Mouse (Mus musculus) kidney, adult 2 months (tissue): Measurements from ENCODE around the gene Med4. TPM values are rescaled to one million over a fixed set of nuclear protein-coding genes. Genes with fewer than 3 reads are reported as not detected.

ENCODE experiments used
- DNase-seq: peaks from one replicate; pipeline ENCODE4 v3.0.0; 2021
- H3K27ac ChIP-seq: fragments of 200-500 bp; 2 replicates; pipeline ENCODE4 v1.5.1; 2012; ENCODE audit warnings: low read depth, low read length, control low read depth, inconsistent platforms; ENCODE audit not compliant: insufficient read depth
- H3K27me3 ChIP-seq: fragments of 200-500 bp; replicated peaks from 2 replicates; pipeline ENCODE4 v1.6.1; 2012; ENCODE audit warnings: mild to moderate bottlenecking, moderate library complexity, low read length, inconsistent platforms; ENCODE audit not compliant: control insufficient read depth, insufficient read depth
- H3K36me3 ChIP-seq: fragments of 200-500 bp; 2 replicates; pipeline ENCODE4 v1.6.1; 2012; ENCODE audit warnings: mild to moderate bottlenecking, moderate library complexity, low read length, inconsistent platforms; ENCODE audit not compliant: control insufficient read depth, insufficient read depth
- H3K4me1 ChIP-seq: fragments of 200-500 bp; 2 replicates; pipeline ENCODE4 v1.6.1; 2011; ENCODE audit warnings: low read length; ENCODE audit not compliant: control insufficient read depth, insufficient read depth
- H3K4me3 ChIP-seq: fragments of 200-500 bp; 2 replicates; pipeline ENCODE4 v1.5.1; 2011; ENCODE audit warnings: mild to moderate bottlenecking, low read depth, low read length, control low read depth; ENCODE audit not compliant: insufficient read depth
- CTCF ChIP-seq: fragments of 200-500 bp; conservative IDR thresholded peaks from 2 replicates; pipeline ENCODE4 v1.5.1; 2011; ENCODE audit warnings: low read depth, mild to moderate bottlenecking, control low read depth, low read length, moderate library complexity, mixed read lengths; ENCODE audit not compliant: insufficient read depth, insufficient read length
- POLR2A ChIP-seq: fragments of 200-500 bp; IDR thresholded peaks from one replicate; pipeline ENCODE4 v1.6.1; 2011; ENCODE audit warnings: low read depth, low read length, control low read depth
- WGBS: fragments of 180-500 bp; shearing (Covaris S2); methylation state at CpG from one replicate; pipeline ENCODE4 v1.1.7; 2018; 5-methylcytosine and 5-hydroxymethylcytosine counted together
- polyA plus RNA-seq: library from polyadenylated mRNA; depleted of rRNA; stranded (reverse); fragments of >200 nt; gene quantifications from 2 replicates; pipeline ENCODE4 v1.2.3, GENCODE M21; 2012

Gene Med4
- polyA plus RNA-seq, 1 experiment = 13.6 TPM

DNA sequence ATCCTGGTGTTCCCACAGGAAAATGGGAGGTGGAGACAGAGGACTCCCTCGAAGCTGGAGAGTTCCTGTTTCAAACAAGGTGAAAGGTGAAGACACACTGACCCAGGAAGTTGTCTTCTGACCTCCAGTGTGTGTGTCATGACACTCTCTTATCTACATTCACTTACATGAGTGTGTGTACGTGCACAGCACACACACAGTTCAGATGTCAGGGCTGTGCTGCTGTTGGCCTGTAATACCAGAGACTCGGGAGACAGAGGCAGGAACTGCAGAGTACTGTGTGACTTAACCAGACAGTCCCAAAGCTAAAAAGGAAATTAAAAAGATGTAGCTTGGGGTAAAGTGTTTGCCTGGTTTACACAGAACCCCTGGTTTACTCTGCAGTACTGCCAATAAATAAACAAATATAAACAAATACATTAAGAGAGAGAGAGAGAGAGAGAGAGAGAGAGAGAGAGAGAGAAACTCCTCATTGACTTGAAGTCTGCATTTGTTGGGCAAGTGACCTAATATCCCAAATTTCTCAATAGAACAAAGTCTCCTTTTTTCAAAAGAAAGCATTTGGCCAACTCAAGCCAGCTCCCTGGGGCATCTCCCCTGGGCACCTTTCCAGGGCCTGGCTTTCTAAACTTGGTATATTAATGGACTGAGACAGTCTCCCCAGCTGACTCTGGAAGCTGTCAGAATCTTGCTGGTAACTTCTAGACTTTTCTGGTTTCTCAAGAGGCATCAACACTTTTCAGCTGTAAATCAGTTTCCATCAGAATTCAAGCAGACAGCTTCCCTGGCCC lies 36.0 kb upstream of the Med4 start:
- DNase-seq = peak; percentile 89
- Histone ChIP-seq H3K4me1 (peaks cover 16% of the 10 kb centered on the region), H3K36me3 (no peaks in the 10 kb centered on the region), H3K27ac (peak overlapping the region; percentile 78), H3K4me3 (no peak overlapping the region), H3K27me3 (no peaks in the 10 kb centered on the region)
- WGBS = 35% methylated on average over 3 of the region's 3 CpGs
- TF ChIP-seq POLR2A (no peak), CTCF (no peak)

DNA sequence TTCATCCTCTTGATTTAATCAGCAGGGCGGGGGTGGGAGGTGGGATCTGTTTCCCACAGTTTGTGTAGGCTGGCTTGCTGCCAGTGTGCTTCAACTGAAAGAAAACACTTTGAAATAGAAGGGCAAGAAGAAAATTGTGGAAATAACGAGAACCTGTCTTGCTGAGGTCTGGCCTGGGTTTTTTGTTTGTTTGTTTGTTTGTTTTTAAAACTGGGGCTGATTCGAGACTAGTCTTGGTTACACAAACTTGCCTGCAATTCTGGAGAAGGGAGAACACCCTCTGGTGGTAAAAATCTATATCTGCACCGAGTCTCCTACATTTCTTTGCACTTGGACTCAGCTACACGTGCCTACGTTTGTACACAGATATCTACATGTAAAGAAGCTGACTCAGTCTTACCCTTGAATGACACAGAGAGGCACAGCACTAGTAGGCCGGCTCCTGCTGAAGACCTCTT lies 35.2 kb upstream of the Med4 start:
- 7% methylated on average over 7 of the region's 7 CpGs for WGBS
- no peaks in the 10 kb centered on the region for H3K27me3 ChIP-seq
- TF ChIP-seq POLR2A (no peak), CTCF (peak; percentile 34)
- no peak overlapping the region for H3K4me3 ChIP-seq
- H3K4me1 ChIP-seq = peaks cover 16% of the 10 kb centered on the region
- H3K36me3 ChIP-seq = no peaks in the 10 kb centered on the region
- DNase-seq = peak; percentile 79
- peak overlapping the region; percentile 78 for H3K27ac ChIP-seq

- Histone ChIP-seq H3K36me3 (no peaks in the 10 kb centered on the region), H3K4me3 (no peak overlapping the region), H3K27me3 (no peaks in the 10 kb centered on the region), H3K27ac (0 out of 2 replicates have a peak overlapping the region, but pooled peaks have one; percentile 14), H3K4me1 (peaks cover 16% of the 10 kb centered on the region)
- WGBS = 13% methylated on average over 7 of the region's 7 CpGs
- TF ChIP-seq CTCF = no peak
- no peak for TF ChIP-seq POLR2A
- DNase-seq = peak; percentile 80
Observed at GRCm38 (mm10) chr14:73475506-73475905, 34.3 kb upstream of the Med4 start.

DNA sequence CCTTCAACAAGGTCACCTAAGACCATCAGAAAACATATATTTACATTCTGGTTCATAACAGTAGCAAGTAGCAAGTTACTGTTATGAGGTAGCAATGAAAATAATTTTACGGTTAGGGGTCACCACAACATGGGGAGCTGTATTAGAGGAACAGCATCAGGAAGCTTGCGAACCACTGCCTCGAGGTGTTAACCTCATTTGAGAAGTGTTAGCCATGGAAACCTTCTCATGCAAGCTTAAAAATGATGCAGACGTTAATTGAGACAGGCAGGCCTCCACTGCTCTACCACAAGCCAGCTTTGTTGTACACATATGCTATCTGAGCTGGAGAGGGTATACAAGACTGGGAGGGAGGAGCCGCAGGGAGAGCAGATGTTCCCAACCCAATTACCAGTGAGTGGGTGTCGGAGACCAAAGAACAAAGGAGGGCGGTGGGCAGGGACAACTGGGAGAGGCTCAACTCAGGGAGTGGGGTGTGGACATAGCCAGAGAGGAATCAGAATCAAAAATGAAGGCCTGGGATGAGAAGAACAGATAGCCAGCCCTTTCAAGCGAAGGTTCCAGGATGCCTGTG lies 33.4 kb upstream of the Med4 start:
- no peaks in the 10 kb centered on the region for H3K36me3 ChIP-seq
- no peak overlapping the region for H3K4me3 ChIP-seq
- H3K27ac ChIP-seq = no peak overlapping the region
- H3K4me1 ChIP-seq = peaks cover 16% of the 10 kb centered on the region
- no peaks in the 10 kb centered on the region for H3K27me3 ChIP-seq
- DNase-seq = no peak
- TF ChIP-seq CTCF (no peak), POLR2A (no peak)
- WGBS = 88% methylated on average over 8 of the region's 8 CpGs

DNA sequence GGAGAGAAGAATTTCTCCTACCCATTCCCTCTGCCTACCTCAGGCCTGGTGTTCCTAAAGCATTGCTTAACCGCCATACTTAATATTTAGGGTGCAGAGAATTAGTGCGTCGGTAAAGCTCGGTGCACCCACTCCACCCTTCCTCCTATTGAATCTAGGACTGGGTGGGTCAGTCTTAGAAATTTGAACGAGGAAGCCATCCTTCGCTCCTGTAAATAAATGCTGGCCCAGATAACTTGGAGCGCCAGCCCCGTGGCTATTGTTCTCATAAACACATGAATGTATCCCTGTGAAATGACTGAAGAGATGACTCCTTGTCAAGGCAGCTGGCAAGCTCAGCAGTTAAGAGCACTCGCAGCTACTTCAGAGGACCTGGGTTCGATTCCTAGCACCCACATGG lies 32.7 kb upstream of the Med4 start:
- no peak for DNase-seq
- TF ChIP-seq CTCF = no peak
- TF ChIP-seq POLR2A = no peak
- Histone ChIP-seq H3K4me3 (no peak overlapping the region), H3K4me1 (peaks cover 16% of the 10 kb centered on the region), H3K27me3 (no peaks in the 10 kb centered on the region), H3K27ac (no peak overlapping the region), H3K36me3 (no peaks in the 10 kb centered on the region)
- WGBS = 92% methylated on average over 10 of the region's 10 CpGs

GRCm38 (mm10) chr14:73478321-73478720 lies 31.5 kb upstream of the Med4 start:
- Histone ChIP-seq H3K27me3 (no peaks in the 10 kb centered on the region), H3K4me3 (no peak overlapping the region), H3K27ac (no peak overlapping the region), H3K36me3 (no peaks in the 10 kb centered on the region), H3K4me1 (peaks cover 16% of the 10 kb centered on the region)
- 93% methylated on average over 3 of the region's 3 CpGs for WGBS
- DNase-seq = no peak
- no peak for TF ChIP-seq POLR2A
- TF ChIP-seq CTCF = no peak

DNA sequence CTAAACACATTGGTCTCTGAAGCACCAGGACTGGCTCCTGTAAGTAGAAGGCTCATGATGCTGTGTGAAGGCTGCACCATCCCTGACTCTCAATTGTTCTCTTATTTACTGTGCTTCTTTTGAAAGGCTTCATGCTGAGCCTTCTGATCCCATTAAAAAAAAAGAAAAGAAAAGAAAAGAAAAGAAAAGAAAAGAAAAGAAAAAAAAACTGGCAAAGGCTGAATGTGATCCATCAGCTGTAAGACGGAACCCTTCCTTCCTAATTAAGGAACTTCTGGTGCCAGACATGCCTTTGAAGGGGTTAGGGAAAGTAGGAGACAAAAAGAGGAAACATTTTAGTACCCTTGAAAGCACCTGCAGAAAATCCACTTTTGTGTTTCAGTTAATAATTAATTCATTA lies 30.1 kb upstream of the Med4 start:
- H3K4me1 ChIP-seq = peaks cover 11% of the 10 kb centered on the region
- WGBS = 59% methylated on average over 1 of the region's 1 CpGs
- DNase-seq = no peak
- H3K27ac ChIP-seq = no peak overlapping the region
- H3K4me3 ChIP-seq = no peak overlapping the region
- H3K27me3 ChIP-seq = no peaks in the 10 kb centered on the region
- no peak for TF ChIP-seq POLR2A
- TF ChIP-seq CTCF = no peak
- H3K36me3 ChIP-seq = no peaks in the 10 kb centered on the region
